Mouse (Mus musculus): ENCODE measurements around the gene Slc25a48. TPM values are rescaled to one million over a fixed set of nuclear protein-coding genes. Genes with fewer than 3 reads are reported as not detected.

Gene Slc25a48
- polyA plus RNA-seq (2015; fragmentation: Nextera tagmentation; extraction: Ambion mirVana), result not detected in 2 replicates

- ATAC-seq, result no peak
- peaks cover 63% of the 10 kb centered on the region for H3K27me3 ChIP-seq
- H3K4me1 ChIP-seq, result peaks cover 33% of the 10 kb centered on the region
- no peaks in the 10 kb centered on the region for H3K9me3 ChIP-seq (replicated peaks)
- H3K36me3 ChIP-seq (ENCODE audit: poor library complexity, severe bottlenecking), result no peaks in the 10 kb centered on the region
- H3K9ac ChIP-seq, result peak within 1 kb of the TSS; percentile 16; the same call in 1 of the 2 replicates
- 5% methylated on average over 51 of the region's 51 CpGs for WGBS
- peak within 1 kb of the TSS; percentile 31 for H3K4me3 ChIP-seq
- H3K4me2 ChIP-seq, result peak within 1 kb of the TSS; percentile 56
- H3K27ac ChIP-seq, result no peak within 1 kb of the TSS
These were observed at the start of gene Slc25a48 for GRCm38 (mm10) chr13:56438211-56439075. Gene Slc25a48, plus strand, starts transcription at chr13:56438355.

GRCm38 (mm10) chr13:56397572-56397971 lies 40.6 kb upstream of the Slc25a48 start:
- Histone ChIP-seq H3K9me3 (replicated peaks) (no peaks in the 10 kb centered on the region), H3K27me3 (no peaks in the 10 kb centered on the region), H3K4me1 (no peaks in the 10 kb centered on the region), H3K4me3 (no peak overlapping the region), H3K4me2 (no peak overlapping the region), H3K27ac (no peak overlapping the region), H3K36me3 (ENCODE audit: poor library complexity, severe bottlenecking) (no peaks in the 10 kb centered on the region), H3K9ac (no peak overlapping the region)
- ATAC-seq, result no peak
- WGBS, result 45% methylated on average over 5 of the region's 5 CpGs

GRCm38 (mm10) chr13:56401186-56401585 lies 37.0 kb upstream of the Slc25a48 start:
- no peak overlapping the region for H3K9ac ChIP-seq
- ATAC-seq, result no peak
- H3K4me1 ChIP-seq, result no peaks in the 10 kb centered on the region
- H3K27me3 ChIP-seq, result no peaks in the 10 kb centered on the region
- no peak overlapping the region for H3K4me2 ChIP-seq
- H3K9me3 ChIP-seq (replicated peaks), result no peaks in the 10 kb centered on the region
- no peak overlapping the region for H3K27ac ChIP-seq
- H3K4me3 ChIP-seq, result no peak overlapping the region
- H3K36me3 ChIP-seq (ENCODE audit: poor library complexity, severe bottlenecking), result no peaks in the 10 kb centered on the region
- WGBS, result 43% methylated on average over 4 of the region's 4 CpGs

GRCm38 (mm10) chr13:56403381-56404086 lies 34.6 kb upstream of the Slc25a48 start:
- no peak for ATAC-seq
- Histone ChIP-seq H3K9me3 (replicated peaks) (no peaks in the 10 kb centered on the region), H3K4me1 (no peaks in the 10 kb centered on the region), H3K27ac (no peak overlapping the region), H3K27me3 (no peaks in the 10 kb centered on the region), H3K4me2 (no peak overlapping the region), H3K4me3 (no peak overlapping the region), H3K9ac (no peak overlapping the region), H3K36me3 (ENCODE audit: poor library complexity, severe bottlenecking) (no peaks in the 10 kb centered on the region)
- WGBS, result 81% methylated on average over 8 of the region's 8 CpGs

GRCm38 (mm10) chr13:56404511-56405140 lies 33.5 kb upstream of the Slc25a48 start:
- 86% methylated on average over 6 of the region's 6 CpGs for WGBS
- H3K4me3 ChIP-seq, result no peak overlapping the region
- H3K4me1 ChIP-seq, result no peaks in the 10 kb centered on the region
- no peak overlapping the region for H3K27ac ChIP-seq
- H3K9ac ChIP-seq, result no peak overlapping the region
- H3K4me2 ChIP-seq, result no peak overlapping the region
- H3K36me3 ChIP-seq (ENCODE audit: poor library complexity, severe bottlenecking), result no peaks in the 10 kb centered on the region
- H3K9me3 ChIP-seq (replicated peaks), result no peaks in the 10 kb centered on the region
- H3K27me3 ChIP-seq, result no peaks in the 10 kb centered on the region
- ATAC-seq, result no peak

GRCm38 (mm10) chr13:56412286-56412873 lies 25.8 kb upstream of the Slc25a48 start:
- H3K36me3 ChIP-seq (ENCODE audit: poor library complexity, severe bottlenecking), result no peaks in the 10 kb centered on the region

GRCm38 (mm10) chr13:56418685-56419483 lies 19.3 kb upstream of the Slc25a48 start:
- Histone ChIP-seq H3K9me3 (replicated peaks) (peaks cover 6% of the 10 kb centered on the region), H3K27me3 (no peaks in the 10 kb centered on the region), H3K27ac (no peak overlapping the region), H3K4me3 (no peak overlapping the region), H3K4me1 (no peaks in the 10 kb centered on the region; the same call in 1 of the 2 replicates), H3K4me2 (no peak overlapping the region), H3K36me3 (ENCODE audit: poor library complexity, severe bottlenecking) (no peaks in the 10 kb centered on the region), H3K9ac (no peak overlapping the region)
- WGBS, result 59% methylated on average over 13 of the region's 13 CpGs
- ATAC-seq, result no peak

More at GRCm38 (mm10) chr13:56412286-56412873, 25.8 kb upstream of the Slc25a48 start:
- no peak overlapping the region for H3K9ac ChIP-seq
- H3K9me3 ChIP-seq (replicated peaks), result peaks cover 11% of the 10 kb centered on the region
- no peaks in the 10 kb centered on the region for H3K27me3 ChIP-seq
- H3K27ac ChIP-seq, result no peak overlapping the region
- 67% methylated on average over 9 of the region's 9 CpGs for WGBS
- H3K4me3 ChIP-seq, result no peak overlapping the region
- no peak for ATAC-seq
- peaks cover 8% of the 10 kb centered on the region; the same call in 1 of the 2 replicates for H3K4me1 ChIP-seq
- no peak overlapping the region for H3K4me2 ChIP-seq

- Histone ChIP-seq H3K4me1 (no peaks in the 10 kb centered on the region; the same call in 1 of the 2 replicates), H3K27ac (no peak overlapping the region), H3K4me2 (no peak overlapping the region), H3K36me3 (ENCODE audit: poor library complexity, severe bottlenecking) (no peaks in the 10 kb centered on the region), H3K9me3 (replicated peaks) (no peaks in the 10 kb centered on the region), H3K9ac (no peak overlapping the region), H3K27me3 (no peaks in the 10 kb centered on the region), H3K4me3 (no peak overlapping the region)
- WGBS, result 83% methylated on average over 6 of the region's 6 CpGs
- ATAC-seq, result no peak
These were observed 18.6 kb upstream of the Slc25a48 start for GRCm38 (mm10) chr13:56419538-56419937.

GRCm38 (mm10) chr13:56422072-56422723 lies 16.0 kb upstream of the Slc25a48 start:
- Histone ChIP-seq H3K4me3 (no peak overlapping the region), H3K36me3 (ENCODE audit: poor library complexity, severe bottlenecking) (no peaks in the 10 kb centered on the region), H3K9ac (no peak overlapping the region), H3K9me3 (replicated peaks) (no peaks in the 10 kb centered on the region), H3K4me2 (no peak overlapping the region), H3K4me1 (no peaks in the 10 kb centered on the region; the same call in 1 of the 2 replicates), H3K27ac (no peak overlapping the region), H3K27me3 (peaks cover 4% of the 10 kb centered on the region)
- peak; percentile 81; the same call in 1 of the 2 replicates for ATAC-seq
- WGBS, result 25% methylated on average over 16 of the region's 16 CpGs

- Histone ChIP-seq H3K4me1 (no peaks in the 10 kb centered on the region; the same call in 1 of the 2 replicates), H3K9ac (no peak overlapping the region), H3K36me3 (ENCODE audit: poor library complexity, severe bottlenecking) (no peaks in the 10 kb centered on the region), H3K9me3 (replicated peaks) (no peaks in the 10 kb centered on the region), H3K27ac (no peak overlapping the region), H3K27me3 (peaks cover 14% of the 10 kb centered on the region), H3K4me2 (no peak overlapping the region), H3K4me3 (no peak overlapping the region)
- no peak for ATAC-seq
- WGBS, result 90% methylated on average over 7 of the region's 7 CpGs
These were observed 12.2 kb upstream of the Slc25a48 start for GRCm38 (mm10) chr13:56425931-56426330.

GRCm38 (mm10) chr13:56426365-56426764 lies 11.8 kb upstream of the Slc25a48 start, which contains the start of gene Gm3045:
Gene Gm3045, plus strand, starts transcription at chr13:56426594.
- WGBS, result 76% methylated on average over 4 of the region's 4 CpGs
- Histone ChIP-seq H3K27me3 (peaks cover 14% of the 10 kb centered on the region), H3K4me3 (no peak within 1 kb of the TSS), H3K4me1 (no peaks in the 10 kb centered on the region; the same call in 1 of the 2 replicates), H3K9ac (no peak within 1 kb of the TSS), H3K4me2 (no peak within 1 kb of the TSS), H3K9me3 (replicated peaks) (no peaks in the 10 kb centered on the region), H3K36me3 (ENCODE audit: poor library complexity, severe bottlenecking) (no peaks in the 10 kb centered on the region), H3K27ac (no peak within 1 kb of the TSS)
- no peak for ATAC-seq
